Mouse (Mus musculus) bone marrow, adult 2 months (tissue): Measurements from ENCODE around the gene Acat3.

ENCODE experiments used
- CTCF ChIP-seq: fragments of 200-500 bp; IDR thresholded peaks from 2 replicates; pipeline ENCODE4 v1.5.1; 2011; ENCODE audit warnings: low read length, control low read depth; ENCODE audit not compliant: control insufficient read depth, insufficient read depth
- POLR2A ChIP-seq: fragments of 200-500 bp; IDR thresholded peaks from 2 replicates; pipeline ENCODE4 v1.6.1; 2011; ENCODE audit warnings: low read depth, mild to moderate bottlenecking, control low read depth, low read length, borderline replicate concordance; ENCODE audit not compliant: control insufficient read depth

GRCm38 (mm10) chr17:12887021-12887775 is 53.2 kb downstream of the Acat3 start:
- TF ChIP-seq CTCF (no peak), POLR2A (no peak)
